15 mouse cellular contexts compared by ENCODE assay signal in genomic region chr8:65586909-65587308, GRCm38 (mm10).
"Had no signal": no experiment of that assay in that cellular context is flagged by ENCODE, and none has a peak within 500 bp of the region (broad histone marks: within the 10 kb centered on the region; RNA-seq: fewer than 3 reads in every experiment).

No protein-coding gene starts in this region.

- DNase-seq: liver, postnatal 0 days; lung, adult 2 months; lung, postnatal 14 days; lung, postnatal 36 days; right cerebral cortex, postnatal 14 days; thymus, adult 2 months; thymus, postnatal 25 days; thymus, postnatal 4 days had no signal

- ATAC-seq: liver, postnatal 0 days; lung, postnatal 0 days; midbrain, embryonic 13.5 days; midbrain, embryonic 15.5 days had no signal

- H3K36me3 ChIP-seq: lung, embryonic 15.5 days; midbrain, embryonic 13.5 days; midbrain, embryonic 15.5 days; neural tube, embryonic 12.5 days; stomach, embryonic 15.5 days had no signal

- H3K4me3 ChIP-seq: lung, embryonic 15.5 days; megakaryocyte, embryonic 14.5 days; midbrain, embryonic 13.5 days; midbrain, embryonic 15.5 days; neural tube, embryonic 12.5 days; stomach, embryonic 15.5 days had no signal

- H3K27me3 ChIP-seq: lung, embryonic 15.5 days; megakaryocyte, embryonic 14.5 days; midbrain, embryonic 13.5 days; midbrain, embryonic 15.5 days; neural tube, embryonic 12.5 days; stomach, embryonic 15.5 days had no signal
